8 mouse cellular contexts compared by ENCODE assay signal in genomic region chr3:96499481-96500288, GRCm38 (mm10). TPM values are rescaled to one million over a fixed set of nuclear protein-coding genes. Genes with fewer than 3 reads are reported as not detected.
DNase-seq lines count a peak whose midpoint lies in the region; ATAC-seq and TF ChIP-seq lines count a peak whose summit lies in the region.

No protein-coding gene starts in this region.

- H3K9ac ChIP-seq in heart, embryonic 11.5 days (ENCODE audit: low read depth, low read length), result peak overlapping the region; percentile 92
- peak overlapping the region; percentile 68 for H3K9ac ChIP-seq in kidney, embryonic 15.5 days

- H3K4me1 ChIP-seq in bone marrow macrophage, adult 2 months (ENCODE audit: control insufficient read depth, insufficient read depth, low read length), result peaks cover 5% of the 10 kb centered on the region; the same call in 1 of the 2 replicates
- H3K4me1 ChIP-seq in heart, embryonic 11.5 days (ENCODE audit: control insufficient read depth, insufficient read depth, low read length), result no peaks in the 10 kb centered on the region
- peaks cover 12% of the 10 kb centered on the region for H3K4me1 ChIP-seq in kidney, embryonic 15.5 days

- peak; percentile 51 for ATAC-seq in erythroblast, adult 5-6 weeks (replicated peaks; ENCODE audit: low FRiP score, poor library complexity, severe bottlenecking)
- peak; percentile 49 for ATAC-seq in heart, embryonic 11.5 days (replicated peaks; ENCODE audit: insufficient number of reproducible peaks, low FRiP score, low TSS enrichment)
- ATAC-seq in kidney, embryonic 15.5 days (replicated peaks; ENCODE audit: low FRiP score), result peak; percentile 34; the same call in 1 of the 2 replicates

- no peak for TF ChIP-seq POLR2A in bone marrow macrophage, adult 2 months (IDR thresholded peaks at IDR 0.05; ENCODE audit: borderline replicate concordance, low read depth, low read length)

- H3K4me3 ChIP-seq in C2C12 (ENCODE audit: insufficient read depth, poor library complexity, severe bottlenecking), result peak overlapping the region; percentile 50
- H3K4me3 ChIP-seq in bone marrow macrophage, adult 2 months (ENCODE audit: insufficient read depth, low read length), result peak overlapping the region; percentile 75
- H3K4me3 ChIP-seq in heart, embryonic 11.5 days (ENCODE audit: low read depth, low read length), result peak overlapping the region; percentile 80
- peak overlapping the region; percentile 63 for H3K4me3 ChIP-seq in kidney, embryonic 15.5 days (replicated peaks)

- no peaks in the 10 kb centered on the region for H3K79me3 ChIP-seq in C2C12 (ENCODE audit: low read depth)

- H3K79me2 ChIP-seq in C2C12 (ENCODE audit: control insufficient read depth, insufficient read depth), result no peaks in the 10 kb centered on the region

- no peaks in the 10 kb centered on the region for H3K36me3 ChIP-seq in C2C12 (ENCODE audit: control insufficient read depth, insufficient read depth)
- H3K36me3 ChIP-seq in heart, embryonic 11.5 days (ENCODE audit: control insufficient read depth, insufficient read depth, low read length), result no peaks in the 10 kb centered on the region
- no peaks in the 10 kb centered on the region for H3K36me3 ChIP-seq in kidney, embryonic 15.5 days

- peak overlapping the region; percentile 86 for H3K4me2 ChIP-seq in heart, embryonic 11.5 days
- H3K4me2 ChIP-seq in kidney, embryonic 15.5 days, result peak overlapping the region; percentile 91

- TF ChIP-seq CTCF in C2C12 (IDR thresholded peaks at IDR 0.05; ENCODE audit: control insufficient read depth, insufficient read depth, insufficient read length), result no peak
- TF ChIP-seq CTCF in bone marrow macrophage, adult 2 months (IDR thresholded peaks at IDR 0.05; ENCODE audit: low read depth, low read length), result no peak

- peak overlapping the region; percentile 52 for H3ac ChIP-seq in C2C12 (ENCODE audit: control insufficient read depth, insufficient read length, low read depth)

- H3K27ac ChIP-seq in bone marrow macrophage, adult 2 months (ENCODE audit: insufficient read depth, low read depth, low read length), result peak overlapping the region; percentile 66
- peak overlapping the region; percentile 93 for H3K27ac ChIP-seq in heart, embryonic 11.5 days (ENCODE audit: low read depth, low read length)
- peak overlapping the region; percentile 94 for H3K27ac ChIP-seq in kidney, embryonic 15.5 days

- H3K27me3 ChIP-seq in C2C12 (ENCODE audit: control insufficient read depth, insufficient read depth, insufficient read length), result no peaks in the 10 kb centered on the region
- no peaks in the 10 kb centered on the region for H3K27me3 ChIP-seq in heart, embryonic 11.5 days (ENCODE audit: control insufficient read depth, insufficient read depth, low read length)
- H3K27me3 ChIP-seq in kidney, embryonic 15.5 days, result no peaks in the 10 kb centered on the region

- DNase-seq in liver, result peak; percentile 85
- peak; percentile 47 to 70 for DNase-seq in monocyte, adult 2 months (ENCODE audit: low read depth in 1 of 2, low spot score in 2 of 2)
- peak; percentile 67 to 81 for DNase-seq in spleen, postnatal 36 days (ENCODE audit: low spot score in 2 of 2)

- under 1% methylated on average over 36 of the region's 36 CpGs for WGBS in heart, embryonic 11.5 days (ENCODE audit: insufficient replicate concordance)
- under 1% methylated on average over 36 of the region's 36 CpGs for WGBS in kidney, embryonic 15.5 days

- H3K9me3 ChIP-seq in heart, embryonic 11.5 days (replicated peaks; ENCODE audit: control insufficient read depth, low read length), result no peaks in the 10 kb centered on the region
- H3K9me3 ChIP-seq in kidney, embryonic 15.5 days (replicated peaks), result no peaks in the 10 kb centered on the region

TF ChIP-seq in C2C12, 6 proteins besides CTCF, POLR2A, EP300 and RAD21:
- TF ChIP-seq CEBPB (IDR thresholded peaks at IDR 0.05; ENCODE audit: low read depth), result peak; percentile 8
- no peak for TF ChIP-seq USF1 (IDR thresholded peaks at IDR 0.05; ENCODE audit: low read depth)
TF ChIP-seq in C2C12: peak in this region for 1.

RNA-seq across cellular contexts. Expression of gene Hfe2, which starts 25.3 kb away (rescaled TPM):
- polyA plus RNA-seq in C2C12 (2012; fragmentation: generic; extraction: Trizol), result 0.23 TPM
- not detected in 2 replicates for polyA plus RNA-seq in bone marrow macrophage, adult 2 months (2012; ENCODE audit: insufficient read depth, insufficient read length, missing spikeins)
- total RNA-seq in erythroblast, adult 5-6 weeks (2015; ENCODE audit: low replicate concordance), result not detected in 2 replicates
- 0.17 TPM in 1 of 2 replicates, not detected in the other for total RNA-seq in erythroblast, adult 5-6 weeks (2017; ENCODE audit: low replicate concordance)
- polyA plus RNA-seq in heart, embryonic 11.5 days (2014; fragmentation: Nextera tagmentation; extraction: Ambion mirVana), result 7.4 and 9.3 TPM in 2 replicates
- polyA plus RNA-seq in kidney, embryonic 15.5 days (2015; fragmentation: Nextera tagmentation; extraction: Ambion mirVana), result 1.1 and 1.8 TPM in 2 replicates

RNA-seq across cellular contexts. Expression of gene BC107364, which starts 47.6 kb away (rescaled TPM):
- polyA plus RNA-seq in C2C12 (2012; fragmentation: generic; extraction: Trizol), result not detected
- not detected in 2 replicates for polyA plus RNA-seq in bone marrow macrophage, adult 2 months (2012; ENCODE audit: insufficient read depth, insufficient read length, missing spikeins)
- total RNA-seq in erythroblast, adult 5-6 weeks (2015; ENCODE audit: low replicate concordance), result not detected in 2 replicates
- not detected in 2 replicates for total RNA-seq in erythroblast, adult 5-6 weeks (2017; ENCODE audit: low replicate concordance)
- polyA plus RNA-seq in heart, embryonic 11.5 days (2014; fragmentation: Nextera tagmentation; extraction: Ambion mirVana), result 0.43 TPM in 1 of 2 replicates, not detected in the other
- polyA plus RNA-seq in kidney, embryonic 15.5 days (2015; fragmentation: Nextera tagmentation; extraction: Ambion mirVana), result 0.15 TPM in 1 of 2 replicates, not detected in the other

RNA-seq across cellular contexts. Expression of gene Txnip, which starts 58.1 kb away (rescaled TPM):
- 1.2 TPM for polyA plus RNA-seq in C2C12 (2012; fragmentation: generic; extraction: Trizol)
- 868 and 944 TPM in 2 replicates for polyA plus RNA-seq in bone marrow macrophage, adult 2 months (2012; ENCODE audit: insufficient read depth, insufficient read length, missing spikeins)
- total RNA-seq in erythroblast, adult 5-6 weeks (2015; ENCODE audit: low replicate concordance), result 125 and 174 TPM in 2 replicates
- total RNA-seq in erythroblast, adult 5-6 weeks (2017; ENCODE audit: low replicate concordance), result 113 and 122 TPM in 2 replicates
- 106 and 121 TPM in 2 replicates for polyA plus RNA-seq in heart, embryonic 11.5 days (2014; fragmentation: Nextera tagmentation; extraction: Ambion mirVana)
- polyA plus RNA-seq in kidney, embryonic 15.5 days (2015; fragmentation: Nextera tagmentation; extraction: Ambion mirVana), result 144 and 153 TPM in 2 replicates

Comparison
In these comparisons a context has a peak if more than half of its experiments do, and no peak if none do; other contexts are left out.
1. Peak in every context shown above with its lines: DNase-seq, ATAC-seq, H3K4me3 ChIP-seq and H3K27ac ChIP-seq.
2. RNA of gene Txnip, which starts 58.1 kb away (polyA plus RNA-seq): 868 to 944 TPM in bone marrow macrophage, adult 2 months, 144 to 153 TPM in kidney, embryonic 15.5 days and 106 to 121 TPM in heart, embryonic 11.5 days; 1.2 TPM in C2C12 (single experiment); every median in the first group is over 10 times any median in the second.